Mouse (Mus musculus): ENCODE results near the gene Saa3. TPM values are rescaled to one million over a fixed set of nuclear protein-coding genes. Genes with fewer than 3 reads are reported as not detected.
A peak's percentile ranks its signal among the peaks of the same experiment; 100 is the strongest.
"Not testable (repeated sequence)": the region's sequence is repeated elsewhere in the genome, so short reads cannot be mapped to it uniquely, and the experiment has no call there.

Saa3 gene
- polyA plus RNA-seq, 3 experiments from 2014 or later, result not detected

DNA sequence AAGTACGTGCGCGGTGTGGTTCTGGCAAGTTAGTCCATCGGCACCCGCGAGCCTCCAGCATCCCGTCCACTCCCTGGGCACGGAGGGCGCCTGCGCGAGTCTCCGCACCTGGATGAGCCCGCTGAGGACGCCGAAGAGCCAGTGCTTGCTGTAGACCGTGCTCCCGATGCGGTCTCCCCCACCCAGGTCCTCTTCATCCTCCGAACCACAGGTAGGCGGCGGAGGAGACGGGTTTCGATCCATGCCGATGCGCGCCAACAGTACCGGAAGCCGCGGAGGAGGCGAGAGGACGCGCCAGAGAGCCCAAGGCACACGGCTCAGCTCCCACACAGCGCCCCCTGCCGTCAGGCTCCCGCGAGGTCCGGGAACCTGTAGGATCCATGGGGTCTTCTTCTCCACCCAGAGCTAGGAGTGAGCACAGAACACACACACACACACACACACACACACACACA is 5.1 kb downstream of the Saa3 start, which contains the start of gene Saal1:
Saal1 (minus strand) TSS at position 291 of the 455 bp plus-strand sequence.
- ATAC-seq, result peak; percentile 97

DNA sequence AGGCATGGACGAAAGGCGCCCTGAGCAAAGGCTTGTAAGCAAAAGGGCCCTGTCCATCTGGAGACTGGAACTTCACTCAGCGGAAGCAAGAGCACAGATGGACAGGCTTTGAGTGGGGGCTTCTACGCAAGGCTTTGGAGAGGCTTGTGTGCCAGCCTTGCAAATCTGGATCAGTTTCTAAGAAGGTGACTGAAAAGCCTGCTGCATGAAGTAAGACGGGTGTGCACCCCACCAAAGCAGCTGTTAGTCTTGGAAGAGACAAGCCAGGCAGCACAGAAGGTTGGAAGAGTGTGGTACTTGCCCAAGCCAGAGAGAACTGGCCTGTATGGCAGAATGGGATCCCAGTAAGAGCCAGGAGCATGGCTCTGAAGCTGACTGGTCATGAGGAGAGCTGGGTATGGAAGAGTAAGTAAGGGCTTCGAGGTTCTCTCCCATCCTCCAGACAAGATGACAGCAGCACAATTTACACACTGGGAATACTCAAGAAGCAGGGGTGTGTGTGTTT is 14.9 kb downstream of the Saa3 start:
- ATAC-seq, result no peak

DNA sequence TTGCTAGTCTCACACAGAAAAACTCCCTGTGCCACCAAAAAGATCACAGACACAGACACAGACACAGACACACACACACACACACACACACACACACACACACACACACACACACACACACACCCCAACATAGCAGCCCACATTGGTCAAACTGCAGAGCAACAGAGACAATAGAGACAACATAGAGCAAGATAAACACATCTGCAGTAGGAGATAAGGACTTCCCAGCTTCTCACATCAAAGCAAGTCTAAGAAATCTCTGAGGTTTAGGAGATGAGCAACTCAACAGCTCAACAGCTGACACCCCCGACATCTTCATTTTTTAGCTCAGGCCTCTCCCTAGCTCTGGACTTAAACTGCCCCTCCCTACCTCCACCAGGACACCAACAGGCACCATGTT is 18.7 kb downstream of the Saa3 start:
- no peak for ATAC-seq

DNA sequence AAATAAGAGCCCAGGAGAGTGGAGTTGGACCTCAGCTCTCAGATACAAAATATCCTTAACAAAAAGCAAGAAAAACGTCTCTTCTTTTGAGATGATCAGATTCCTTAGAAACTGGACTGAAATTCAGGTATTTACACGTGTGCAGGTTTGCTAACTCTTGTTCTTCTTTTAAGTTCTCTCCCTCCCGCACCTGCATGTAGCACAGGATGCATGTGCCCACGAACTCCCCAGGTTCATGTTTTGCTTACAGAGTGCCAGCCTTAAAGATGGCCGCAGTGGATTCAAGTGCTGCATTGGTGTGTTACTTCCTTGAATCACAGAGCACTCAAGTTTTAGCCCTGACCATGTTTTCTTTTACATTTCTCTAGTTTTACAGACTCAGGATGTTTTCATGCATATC is 28.7 kb downstream of the Saa3 start:
- ATAC-seq, result no peak

DNA sequence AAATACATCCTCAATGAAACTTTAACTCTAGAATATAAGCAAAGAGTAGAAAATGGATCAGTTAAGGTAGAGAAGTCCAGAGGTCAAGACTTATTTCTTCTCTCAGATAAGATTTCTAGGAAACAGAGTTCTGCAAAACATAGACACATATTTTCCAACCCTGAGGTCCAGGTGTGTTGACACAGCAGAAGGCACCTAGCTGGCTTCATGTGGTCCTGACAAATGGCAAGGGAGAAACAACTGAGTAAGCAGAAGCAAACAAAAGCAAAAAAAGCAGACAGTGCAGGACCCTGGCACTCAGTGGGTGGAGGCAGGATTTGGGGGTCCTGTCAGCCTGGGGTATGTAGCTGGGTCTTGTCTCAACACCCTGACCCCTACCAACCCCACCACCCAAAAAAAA is 34.8 kb downstream of the Saa3 start:
- no peak for ATAC-seq

DNA sequence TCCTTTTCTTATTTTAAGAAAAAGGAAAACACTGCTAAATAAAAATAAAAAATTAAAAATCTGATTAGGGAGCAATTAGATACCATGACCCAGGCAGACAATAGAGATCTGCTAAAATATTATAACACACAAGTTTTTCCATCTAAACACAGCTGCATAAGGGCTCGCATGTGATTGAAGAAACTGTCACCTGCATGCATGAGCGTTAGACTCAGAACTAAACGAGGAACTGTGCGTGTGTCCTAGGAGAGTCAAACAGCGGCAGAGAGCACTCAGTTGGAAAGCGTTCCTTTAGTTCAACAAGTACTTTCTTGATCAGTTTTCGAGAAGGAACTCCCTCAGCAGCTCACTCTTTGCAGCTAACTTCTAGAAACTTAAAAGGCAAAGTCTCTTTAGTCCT is 36.5 kb downstream of the Saa3 start:
- not testable (repeated sequence) for ATAC-seq

DNA sequence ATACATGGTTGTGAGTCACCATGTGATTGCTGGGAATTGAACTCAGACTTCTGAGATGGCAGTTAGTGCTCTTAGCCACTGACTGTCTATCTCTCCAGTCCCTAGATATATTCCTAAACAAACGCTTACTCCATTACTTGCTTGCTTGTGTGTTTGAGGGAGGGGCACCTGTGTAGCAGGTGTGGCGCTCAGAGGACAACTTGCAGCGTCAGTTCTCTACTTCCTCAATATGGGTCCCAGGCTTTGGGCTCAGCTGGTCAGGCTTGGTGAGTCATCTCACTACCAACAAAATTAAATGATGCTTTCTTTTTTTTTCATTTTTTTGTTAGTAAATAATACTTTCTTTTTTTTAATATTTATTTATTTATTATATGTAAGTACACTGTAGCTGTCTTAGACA is 37.1 kb downstream of the Saa3 start:
- no peak for ATAC-seq

DNA sequence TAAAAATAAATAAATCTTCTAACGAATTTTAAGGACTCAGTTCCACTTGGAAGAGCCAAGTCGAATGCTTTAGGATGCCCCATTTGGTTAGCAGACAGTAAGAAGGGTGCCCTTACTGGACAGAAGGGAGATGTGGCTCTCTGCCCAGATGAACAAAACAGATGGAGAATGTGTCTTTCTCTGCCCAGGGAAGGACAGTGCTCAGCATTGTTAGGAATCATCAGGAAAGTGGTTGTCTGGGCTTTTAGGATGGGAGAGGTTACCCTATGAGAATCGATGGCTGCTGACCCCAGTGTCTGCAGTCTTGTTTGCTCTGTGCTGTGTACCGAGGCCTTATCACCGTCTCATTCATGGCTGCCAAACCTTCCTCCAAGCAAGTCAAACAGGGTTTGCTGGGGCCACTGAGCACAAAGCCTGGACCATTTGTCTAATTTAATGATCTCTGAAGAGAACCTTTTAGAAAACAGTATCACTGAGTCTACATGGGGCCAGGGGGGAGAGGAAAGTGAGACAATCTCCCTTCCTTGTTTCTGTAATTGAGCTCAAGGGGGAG is 38.6 kb downstream of the Saa3 start:
- ATAC-seq, result no peak

DNA sequence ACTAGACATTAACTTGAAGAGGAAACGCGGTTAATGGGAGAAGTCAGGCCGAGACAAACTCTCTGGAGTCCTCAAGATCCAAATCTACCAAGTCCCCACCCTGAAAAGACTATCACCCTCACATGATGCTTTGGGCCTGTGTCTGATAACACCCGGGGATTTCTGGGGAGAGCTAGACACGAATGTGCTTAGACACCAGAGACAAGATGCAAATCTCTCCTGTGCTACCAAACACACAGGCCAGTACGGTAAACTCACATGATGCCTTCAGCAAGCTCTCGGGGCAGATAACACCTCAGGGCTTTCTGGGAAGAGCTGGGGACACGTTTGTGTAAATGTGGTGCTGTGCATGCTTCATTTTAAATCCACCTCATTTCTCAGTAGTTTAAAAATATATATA is 39.6 kb downstream of the Saa3 start:
- no peak for ATAC-seq

DNA sequence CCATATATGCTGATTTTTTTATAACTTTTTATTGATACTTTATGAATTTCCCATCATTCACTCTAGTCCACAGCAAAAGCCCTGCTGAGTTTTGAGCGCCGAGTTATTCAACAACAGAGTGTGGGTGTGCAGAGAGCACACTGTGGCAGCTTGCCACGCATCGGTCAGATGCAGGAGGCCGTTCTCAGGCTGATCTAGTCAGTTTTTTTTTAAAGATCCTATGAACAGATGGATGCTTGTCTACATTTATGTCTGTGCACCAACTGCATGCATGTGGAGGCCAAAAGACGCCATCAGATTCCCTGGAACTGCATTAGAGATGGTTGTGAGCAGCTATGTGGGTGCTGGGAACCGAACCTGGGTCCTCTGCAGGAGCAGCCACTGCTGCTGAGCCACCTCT is 40.4 kb downstream of the Saa3 start:
- no peak for ATAC-seq

DNA sequence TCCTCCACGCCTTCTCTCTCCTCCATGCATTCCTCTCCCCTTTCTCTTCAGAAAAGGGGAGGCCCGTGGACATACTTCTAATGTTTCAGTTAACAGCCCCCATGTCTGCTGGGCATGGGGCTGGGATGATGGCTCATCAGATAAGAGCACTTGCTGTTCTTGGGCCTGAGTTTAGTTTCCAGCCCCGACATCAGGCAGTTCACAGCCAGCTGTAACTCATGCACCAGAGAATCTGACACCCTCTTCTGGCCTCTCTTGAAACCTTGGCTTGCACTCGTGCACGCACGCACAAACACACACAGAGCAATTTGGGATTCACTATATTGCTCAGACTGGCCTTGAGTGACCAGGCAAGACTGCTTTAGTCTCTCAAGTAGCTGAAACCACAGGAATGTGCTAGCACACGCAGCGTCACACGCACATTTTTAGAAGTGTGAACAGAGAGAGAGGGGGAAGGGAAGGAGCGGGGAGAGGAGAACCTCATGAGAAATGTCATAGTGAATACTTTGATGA is 43.3 kb downstream of the Saa3 start, which contains the start of gene Tph1:
Tph1 (minus strand) TSS at position 378 of the 513 bp plus-strand sequence.
- ATAC-seq, result no peak

DNA sequence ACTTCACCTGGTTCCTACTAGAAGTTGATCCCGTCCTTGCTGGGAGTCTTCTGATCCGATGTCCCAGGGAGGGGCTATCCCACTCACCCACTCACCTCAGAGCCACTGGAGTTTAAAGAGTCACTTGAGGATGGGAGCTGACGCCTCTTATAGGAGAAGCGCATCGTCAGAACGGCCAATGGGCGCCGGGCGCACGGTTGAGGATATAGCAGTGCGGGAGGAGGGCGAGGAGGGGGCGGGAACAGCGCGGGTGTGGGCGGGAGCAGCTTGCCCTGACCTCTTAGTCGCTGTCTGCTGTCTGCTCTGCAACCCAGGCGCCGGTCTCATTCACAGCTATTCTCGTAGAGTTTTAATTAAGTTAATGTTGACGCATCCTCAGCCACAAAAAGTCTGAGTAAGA is 48.2 kb downstream of the Saa3 start:
- no peak for ATAC-seq

DNA sequence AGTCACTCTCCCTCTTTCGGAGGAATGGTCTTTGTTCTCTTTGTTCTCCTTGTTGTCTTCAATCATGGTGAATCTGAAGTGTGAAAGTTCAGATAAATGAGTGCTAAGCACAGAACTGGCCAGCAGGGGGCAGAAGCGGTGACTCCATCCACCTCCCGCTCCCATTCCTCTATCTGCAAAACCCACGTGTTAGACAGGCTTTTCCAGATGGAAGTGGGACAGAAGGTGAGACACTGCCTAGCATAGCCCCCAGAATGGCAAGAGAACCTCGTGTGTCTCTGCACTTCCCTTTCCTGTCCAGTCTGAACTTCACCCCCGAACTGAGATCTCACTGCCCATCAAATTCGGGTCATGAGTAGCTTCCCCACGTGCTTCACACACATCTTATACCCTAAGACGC is 50.3 kb downstream of the Saa3 start:
- ATAC-seq, result no peak

Other genes with a start within 250 kb of the Saa3 start
- gene Sergef, start 75.9 kb downstream of the Saa3 start, polyA plus RNA-seq (2017; shearing (Covaris generic)), result 10 to 100 TPM; 17.1 to 20.4 (median 18.8) TPM
- 1 to 10 TPM in 2 of 3 experiments, not detected in 1; 1.5 to 1.7 TPM for gene Tph1, start 43.2 kb downstream of the Saa3 start, polyA plus RNA-seq (2017; shearing (Covaris generic))
- gene Saal1, start 5.0 kb downstream of the Saa3 start, polyA plus RNA-seq (2017; shearing (Covaris generic)), result 10 to 100 TPM; 17.8 to 22.5 (median 18.4) TPM
- gene Saa4, start 16.9 kb upstream of the Saa3 start, polyA plus RNA-seq (2017; shearing (Covaris generic)), result not detected
- not detected for gene Saa1, start 27.3 kb upstream of the Saa3 start, polyA plus RNA-seq (2017; shearing (Covaris generic))
- gene Saa2, start 36.1 kb upstream of the Saa3 start, polyA plus RNA-seq (2017; shearing (Covaris generic)), result not detected
- gene Hps5, start 80.4 kb upstream of the Saa3 start, polyA plus RNA-seq (2017; shearing (Covaris generic)), result 10 to 100 TPM; 16.4 to 22.3 (median 19.7) TPM
- 10 to 100 TPM; 26.7 to 29.9 (median 27.0) TPM for gene Gtf2h1, start 80.4 kb upstream of the Saa3 start, polyA plus RNA-seq (2017; shearing (Covaris generic))
- 1,000 to 10,000 TPM in 1 of 3 experiments, 100 to 1,000 TPM in 2; 790 to 1,249 (median 846) TPM for gene Ldha, start 125.8 kb upstream of the Saa3 start, polyA plus RNA-seq (2017; shearing (Covaris generic))
- gene Ldhc, start 145.5 kb upstream of the Saa3 start, polyA plus RNA-seq (2017; shearing (Covaris generic)), result not detected
- gene Tsg101, start 204.3 kb upstream of the Saa3 start, polyA plus RNA-seq (2017; shearing (Covaris generic)), result 100 to 1,000 TPM; 101 to 140 (median 128) TPM
- 10 to 100 TPM in 1 of 3 experiments, 1 to 10 TPM in 2; 7.7 to 12.0 (median 8.1) TPM for gene Uevld, start 242.8 kb upstream of the Saa3 start, polyA plus RNA-seq (2017; shearing (Covaris generic))

Measured in inflammation-experienced regulatory T-cells, adult 6 months (primary cell).